Mouse (Mus musculus) ES-Bruce4 (cell line): ENCODE data around the gene Supt5.

Experiments used
- CTCF ChIP-seq: IDR thresholded peaks from one replicate; pipeline ENCODE4 v1.8.1; 2011; ENCODE audit warnings: low read depth, low read length
- EP300 ChIP-seq: IDR thresholded peaks from 2 replicates; pipeline ENCODE4 v1.6.1; 2011; ENCODE audit warnings: low read depth, low read length; ENCODE audit not compliant: insufficient read depth
- POLR2A ChIP-seq: IDR thresholded peaks from one replicate; pipeline ENCODE4 v1.8.1; 2011; ENCODE audit warnings: low read length; ENCODE audit not compliant: insufficient read depth

DNA sequence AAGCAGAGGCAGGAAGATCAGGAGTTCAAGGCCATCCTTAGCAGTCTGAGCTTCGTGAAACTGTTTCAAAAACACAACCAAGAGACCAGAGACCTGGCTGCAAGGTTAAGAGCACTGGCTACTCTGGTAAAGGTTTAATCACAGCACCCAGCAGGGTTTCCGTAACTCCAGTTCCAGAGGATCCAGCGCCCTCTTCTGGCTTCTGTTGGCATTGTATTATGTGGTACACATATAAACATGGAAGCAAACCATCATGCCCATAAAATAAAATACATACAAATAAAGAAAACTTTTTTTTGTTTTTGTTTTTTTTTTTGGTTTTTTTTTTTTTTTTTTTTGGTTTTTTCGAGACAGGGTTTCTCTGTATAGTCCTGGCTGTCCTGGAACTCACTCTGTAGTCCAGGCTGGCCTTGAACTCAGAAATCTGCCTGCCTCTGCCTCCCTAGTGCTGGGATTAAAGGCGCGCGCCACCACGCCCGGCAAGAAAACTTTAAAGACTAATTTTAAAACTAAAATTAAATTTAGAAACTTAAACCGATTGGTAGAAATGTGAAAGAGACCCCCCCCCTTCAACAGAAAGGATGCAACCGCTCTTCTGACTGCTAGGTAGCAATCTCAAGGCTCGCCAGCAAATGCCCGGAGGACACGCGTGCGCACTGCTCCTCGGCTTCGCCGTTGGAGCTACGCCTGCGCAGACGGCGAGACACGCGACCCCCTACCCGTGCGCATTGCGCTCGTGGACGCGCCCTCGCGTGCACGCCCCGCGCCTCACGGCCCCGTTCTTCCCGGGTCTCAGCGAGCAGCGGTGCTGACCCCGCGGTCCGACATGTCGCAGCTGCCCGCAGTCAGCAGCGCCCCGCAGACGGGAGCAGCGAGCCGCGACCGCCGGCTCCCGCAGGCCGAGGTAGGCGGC, 71.2 kb downstream of the Supt5 start, which contains the start of gene Eid2:
- TF ChIP-seq CTCF (peak; percentile 37), POLR2A (peak; percentile 55), EP300 (peak; percentile 15; the same call in 1 of the 2 replicates)
